Mouse (Mus musculus) limb, embryonic 12.5 days (tissue): ENCODE results near the gene Grip2. TPM values are rescaled to one million over a fixed set of nuclear protein-coding genes. Genes with fewer than 3 reads are reported as not detected.

Experiments
- ATAC-seq: fragments of 200-750 bp; cut with Nextera tagmentation; 2 replicates; pipeline ENCODE4 v1.8.0; 2017; ENCODE audit warnings: low read depth, moderate TSS enrichment; ENCODE audit not compliant: insufficient number of reproducible peaks, insufficient read depth, low FRiP score, low TSS enrichment
- H3K27ac ChIP-seq: fragments of 300-500 bp; sonication (generic); 2 replicates; pipeline ENCODE4 v1.5.1; 2016; ENCODE audit warnings: mild to moderate bottlenecking, moderate library complexity
- H3K27me3 ChIP-seq: fragments of 300-500 bp; sonication (generic); 2 replicates; pipeline ENCODE4 v1.6.1; 2016; ENCODE audit warnings: mild to moderate bottlenecking, moderate library complexity
- H3K36me3 ChIP-seq: fragments of 300-500 bp; sonication (generic); 2 replicates; pipeline ENCODE4 v1.6.1; 2016; ENCODE audit warnings: mild to moderate bottlenecking, moderate library complexity
- H3K4me1 ChIP-seq: fragments of 300-500 bp; sonication (generic); replicated peaks from 2 replicates; pipeline ENCODE4 v1.6.1; 2016
- H3K4me2 ChIP-seq: fragments of 300-500 bp; sonication (generic); 2 replicates; pipeline ENCODE4 v1.6.1; 2016; ENCODE audit warnings: mild to moderate bottlenecking, moderate library complexity
- H3K4me3 ChIP-seq: fragments of 300-500 bp; sonication (generic); replicated peaks from 2 replicates; pipeline ENCODE4 v1.5.1; 2016; ENCODE audit warnings: mild to moderate bottlenecking
- H3K9ac ChIP-seq: fragments of 300-500 bp; sonication (generic); replicated peaks from 2 replicates; pipeline ENCODE4 v1.6.1; 2016; ENCODE audit warnings: mild to moderate bottlenecking, moderate library complexity
- H3K9me3 ChIP-seq: fragments of 300-500 bp; sonication (generic); 2 replicates; pipeline ENCODE4 v1.6.1; 2016; ENCODE audit warnings: mild to moderate bottlenecking, moderate library complexity
- WGBS: fragments of 180-500 bp; shearing (Covaris S2); methylation state at CpG from one replicate; pipeline ENCODE4 v1.1.7; 2016; 5-methylcytosine and 5-hydroxymethylcytosine counted together
- polyA plus RNA-seq: library from polyadenylated mRNA; unstranded; fragments of >200 nt; fragmentation: Nextera tagmentation; extraction: Ambion mirVana; gene quantifications from 2 replicates; pipeline ENCODE4 v1.2.1, GENCODE M21; 2016

Grip2 gene
- polyA plus RNA-seq, 1 experiment from 2014 or later, result 0.74 TPM

- Histone ChIP-seq H3K4me1 (no peaks in the 10 kb centered on the region), H3K4me3 (no peak overlapping the region), H3K36me3 (peaks cover 97% of the 10 kb centered on the region), H3K27me3 (no peaks in the 10 kb centered on the region), H3K27ac (no peak overlapping the region), H3K4me2 (no peak overlapping the region), H3K9me3 (no peaks in the 10 kb centered on the region), H3K9ac (no peak overlapping the region)
- no peak for ATAC-seq
- WGBS, result 73% methylated on average over 8 of the region's 8 CpGs
Measured at GRCm38 (mm10) chr6:91752884-91753283, 74.2 kb downstream of the Grip2 start.

DNA sequence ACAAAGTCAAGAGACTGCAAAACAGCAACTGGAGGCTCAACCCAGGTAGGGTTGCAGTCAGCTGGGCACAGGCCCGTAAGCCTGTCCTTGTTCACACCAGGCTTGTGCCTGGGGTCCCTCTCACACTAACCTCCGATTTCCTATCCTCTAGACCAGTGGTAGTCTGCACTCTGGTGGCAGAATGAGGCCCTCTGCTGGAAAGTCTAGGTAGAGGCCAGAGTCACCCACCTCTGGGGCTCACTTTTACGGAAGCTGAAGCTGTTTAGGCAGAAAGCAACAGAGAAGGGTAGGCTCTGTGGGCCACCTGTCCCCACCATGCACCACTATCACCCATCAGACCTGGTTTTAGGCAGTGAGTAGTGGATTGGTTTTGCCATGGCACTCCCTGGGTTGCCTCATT lies 76.1 kb downstream of the Grip2 start:
- peaks cover 96% of the 10 kb centered on the region for H3K36me3 ChIP-seq
- H3K9ac ChIP-seq, result no peak overlapping the region
- WGBS, result 74% methylated on average over 3 of the region's 3 CpGs
- H3K9me3 ChIP-seq, result no peaks in the 10 kb centered on the region
- H3K27me3 ChIP-seq, result no peaks in the 10 kb centered on the region
- no peak overlapping the region for H3K4me2 ChIP-seq
- no peak overlapping the region for H3K4me3 ChIP-seq
- H3K27ac ChIP-seq, result no peak overlapping the region
- H3K4me1 ChIP-seq, result no peaks in the 10 kb centered on the region
- no peak for ATAC-seq

DNA sequence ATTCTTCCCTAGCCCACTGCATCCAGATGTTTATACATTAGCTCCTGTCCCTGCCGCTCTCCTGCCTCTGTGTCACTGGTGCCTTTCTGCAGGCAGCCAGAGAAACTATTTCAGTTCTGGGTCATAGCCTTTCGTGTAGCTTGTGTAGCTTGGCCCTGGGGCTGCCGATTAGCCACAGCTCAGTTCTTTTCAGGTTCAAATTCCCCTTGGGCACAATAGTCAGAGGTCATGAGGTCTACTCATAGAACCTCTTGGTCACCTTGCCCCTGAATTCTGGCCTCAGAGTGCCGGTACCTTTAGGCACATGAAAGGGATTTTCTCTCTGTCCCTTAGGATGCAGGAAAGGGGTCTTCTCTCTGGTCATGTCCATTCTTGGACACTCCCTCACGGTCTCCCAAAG lies 80.3 kb downstream of the Grip2 start:
- peaks cover 6% of the 10 kb centered on the region; the same call in 1 of the 2 replicates for H3K4me1 ChIP-seq
- no peak overlapping the region for H3K4me3 ChIP-seq
- WGBS, result 82% methylated on average over 5 of the region's 5 CpGs
- H3K4me2 ChIP-seq, result no peak overlapping the region
- H3K9ac ChIP-seq, result no peak overlapping the region
- H3K36me3 ChIP-seq, result peaks cover 84% of the 10 kb centered on the region
- no peaks in the 10 kb centered on the region for H3K9me3 ChIP-seq
- no peak for ATAC-seq
- no peak overlapping the region for H3K27ac ChIP-seq
- no peaks in the 10 kb centered on the region for H3K27me3 ChIP-seq

DNA sequence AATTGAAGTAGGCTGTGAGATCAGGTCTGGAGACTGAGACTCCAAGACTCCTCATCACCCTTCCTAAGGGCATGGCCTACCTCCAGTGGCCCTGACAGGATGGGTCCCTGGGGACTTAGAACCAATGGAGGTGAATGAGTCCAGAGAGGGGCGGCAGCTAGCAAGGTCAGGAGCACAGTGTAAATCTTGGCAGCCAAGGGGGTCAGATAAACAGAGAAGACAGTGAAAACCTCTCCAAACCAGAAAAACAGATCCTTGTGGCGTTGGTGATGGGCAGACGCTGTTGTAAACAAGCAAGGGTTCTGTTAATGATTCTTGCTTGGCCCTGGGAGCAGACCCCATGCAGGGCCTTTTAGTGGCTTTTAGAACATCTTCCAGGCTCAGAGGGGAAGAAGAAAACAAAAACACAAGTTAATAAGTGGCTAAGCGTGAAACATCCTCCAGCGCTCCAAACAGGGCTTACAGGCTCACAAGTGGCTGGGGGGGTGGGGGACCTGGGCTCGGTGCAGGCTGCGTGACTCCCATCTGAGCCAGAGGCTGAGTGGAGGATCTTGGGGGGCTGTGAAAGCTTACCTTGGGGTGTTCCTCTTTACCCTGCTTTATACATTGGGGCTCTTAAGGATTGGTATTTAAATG lies 81.0 kb downstream of the Grip2 start:
- H3K9me3 ChIP-seq, result no peaks in the 10 kb centered on the region
- no peak overlapping the region for H3K4me3 ChIP-seq
- H3K4me2 ChIP-seq, result no peak overlapping the region
- H3K4me1 ChIP-seq, result peaks cover 6% of the 10 kb centered on the region; the same call in 1 of the 2 replicates
- H3K27me3 ChIP-seq, result no peaks in the 10 kb centered on the region
- H3K36me3 ChIP-seq, result peaks cover 82% of the 10 kb centered on the region
- WGBS, result 66% methylated on average over 7 of the region's 7 CpGs
- H3K9ac ChIP-seq, result no peak overlapping the region
- ATAC-seq, result no peak
- H3K27ac ChIP-seq, result no peak overlapping the region

GRCm38 (mm10) chr6:91745246-91745645 lies 81.8 kb downstream of the Grip2 start:
- no peak for ATAC-seq
- H3K36me3 ChIP-seq, result peaks cover 82% of the 10 kb centered on the region
- H3K9ac ChIP-seq, result no peak overlapping the region
- no peak overlapping the region for H3K4me2 ChIP-seq
- H3K9me3 ChIP-seq, result no peaks in the 10 kb centered on the region
- peaks cover 6% of the 10 kb centered on the region; the same call in 1 of the 2 replicates for H3K4me1 ChIP-seq
- H3K4me3 ChIP-seq, result no peak overlapping the region
- H3K27ac ChIP-seq, result no peak overlapping the region
- H3K27me3 ChIP-seq, result no peaks in the 10 kb centered on the region
- WGBS, result 86% methylated on average over 3 of the region's 3 CpGs

- peak overlapping the region; percentile 41; the same call in 1 of the 2 replicates for H3K27ac ChIP-seq
Measured at GRCm38 (mm10) chr6:91743886-91744285, 83.2 kb downstream of the Grip2 start.

GRCm38 (mm10) chr6:91742995-91743394 lies 84.1 kb downstream of the Grip2 start:
- H3K36me3 ChIP-seq, result peaks cover 84% of the 10 kb centered on the region
- H3K4me3 ChIP-seq, result no peak overlapping the region
- peaks cover 6% of the 10 kb centered on the region; the same call in 1 of the 2 replicates for H3K4me1 ChIP-seq
- no peak overlapping the region for H3K27ac ChIP-seq
- ATAC-seq, result no peak
- no peak overlapping the region for H3K4me2 ChIP-seq
- H3K9ac ChIP-seq, result no peak overlapping the region
- H3K9me3 ChIP-seq, result no peaks in the 10 kb centered on the region
- no peaks in the 10 kb centered on the region for H3K27me3 ChIP-seq
- WGBS, result 85% methylated on average over 8 of the region's 8 CpGs

More at GRCm38 (mm10) chr6:91743886-91744285, 83.2 kb downstream of the Grip2 start:
- no peak overlapping the region for H3K4me3 ChIP-seq
- peaks cover 84% of the 10 kb centered on the region for H3K36me3 ChIP-seq
- no peaks in the 10 kb centered on the region for H3K27me3 ChIP-seq
- H3K9ac ChIP-seq, result no peak overlapping the region
- no peaks in the 10 kb centered on the region for H3K9me3 ChIP-seq
- no peak overlapping the region for H3K4me2 ChIP-seq
- WGBS, result 49% methylated on average over 4 of the region's 4 CpGs
- ATAC-seq, result no peak
- H3K4me1 ChIP-seq, result peaks cover 6% of the 10 kb centered on the region; the same call in 1 of the 2 replicates

DNA sequence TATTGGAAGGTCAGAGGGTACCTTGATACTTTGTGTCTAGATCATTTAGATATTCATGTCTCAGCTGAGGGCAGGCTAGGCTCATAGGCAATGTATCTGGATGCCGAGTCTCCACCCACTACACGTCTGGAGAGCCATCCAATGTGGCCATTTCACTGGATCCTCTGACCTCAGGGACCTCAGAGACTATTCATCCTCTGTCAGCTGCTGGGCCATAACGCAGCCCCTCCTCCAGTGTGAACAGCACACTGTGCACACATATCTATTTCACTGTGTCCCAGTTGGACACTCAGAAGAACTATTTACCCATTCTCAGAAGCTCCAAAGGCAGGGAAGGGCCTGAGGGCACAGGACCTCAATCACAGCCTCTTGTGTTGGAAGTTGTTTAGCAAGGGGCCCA lies 84.6 kb downstream of the Grip2 start:
- Histone ChIP-seq H3K9ac (no peak overlapping the region), H3K4me2 (no peak overlapping the region), H3K27me3 (no peaks in the 10 kb centered on the region), H3K27ac (no peak overlapping the region), H3K9me3 (no peaks in the 10 kb centered on the region), H3K4me1 (peaks cover 6% of the 10 kb centered on the region; the same call in 1 of the 2 replicates), H3K4me3 (no peak overlapping the region), H3K36me3 (peaks cover 84% of the 10 kb centered on the region)
- 80% methylated on average over 3 of the region's 3 CpGs for WGBS
- no peak for ATAC-seq

GRCm38 (mm10) chr6:91741046-91741445 lies 86.0 kb downstream of the Grip2 start:
- H3K4me3 ChIP-seq, result no peak overlapping the region
- WGBS, result 72% methylated on average over 11 of the region's 11 CpGs
- H3K36me3 ChIP-seq, result peaks cover 85% of the 10 kb centered on the region
- no peak overlapping the region for H3K9ac ChIP-seq
- H3K27ac ChIP-seq, result no peak overlapping the region
- no peak overlapping the region for H3K4me2 ChIP-seq
- H3K27me3 ChIP-seq, result no peaks in the 10 kb centered on the region
- peak; percentile 64; the same call in 1 of the 2 replicates for ATAC-seq
- H3K4me1 ChIP-seq, result peaks cover 6% of the 10 kb centered on the region; the same call in 1 of the 2 replicates
- H3K9me3 ChIP-seq, result no peaks in the 10 kb centered on the region

DNA sequence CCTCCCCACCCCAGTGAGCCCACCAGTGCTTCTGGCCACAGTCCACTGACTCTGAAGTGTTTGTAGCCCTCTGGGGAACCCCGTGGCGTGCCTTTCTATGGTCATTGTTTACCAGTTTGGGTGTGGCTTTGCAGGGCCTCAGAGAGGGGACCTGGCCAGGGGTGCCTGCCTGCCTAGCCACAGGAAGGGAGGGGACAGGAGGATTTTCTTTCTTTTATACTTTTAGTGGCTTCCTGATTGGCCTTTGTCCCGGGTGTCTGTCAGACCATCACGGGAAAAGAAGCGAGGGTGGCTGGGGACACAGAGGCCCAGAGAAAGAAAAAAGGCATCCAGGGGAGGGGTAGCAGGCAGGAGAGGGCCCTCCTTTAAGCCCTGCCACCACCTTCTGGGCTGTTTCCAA lies 89.0 kb downstream of the Grip2 start:
- Histone ChIP-seq H3K9ac (no peak overlapping the region), H3K4me3 (no peak overlapping the region), H3K27ac (no peak overlapping the region), H3K36me3 (peaks cover 95% of the 10 kb centered on the region), H3K4me1 (no peaks in the 10 kb centered on the region; the same call in 1 of the 2 replicates), H3K9me3 (no peaks in the 10 kb centered on the region), H3K4me2 (no peak overlapping the region), H3K27me3 (no peaks in the 10 kb centered on the region)
- 56% methylated on average over 5 of the region's 5 CpGs for WGBS
- no peak for ATAC-seq

GRCm38 (mm10) chr6:91737451-91737850 lies 89.6 kb downstream of the Grip2 start:
- no peak overlapping the region for H3K9ac ChIP-seq
- no peaks in the 10 kb centered on the region for H3K9me3 ChIP-seq
- 83% methylated on average over 7 of the region's 7 CpGs for WGBS
- no peaks in the 10 kb centered on the region; the same call in 1 of the 2 replicates for H3K4me1 ChIP-seq
- no peak for ATAC-seq
- no peak overlapping the region for H3K27ac ChIP-seq
- no peaks in the 10 kb centered on the region for H3K27me3 ChIP-seq
- H3K36me3 ChIP-seq, result peaks cover 94% of the 10 kb centered on the region
- H3K4me2 ChIP-seq, result no peak overlapping the region
- H3K4me3 ChIP-seq, result no peak overlapping the region

DNA sequence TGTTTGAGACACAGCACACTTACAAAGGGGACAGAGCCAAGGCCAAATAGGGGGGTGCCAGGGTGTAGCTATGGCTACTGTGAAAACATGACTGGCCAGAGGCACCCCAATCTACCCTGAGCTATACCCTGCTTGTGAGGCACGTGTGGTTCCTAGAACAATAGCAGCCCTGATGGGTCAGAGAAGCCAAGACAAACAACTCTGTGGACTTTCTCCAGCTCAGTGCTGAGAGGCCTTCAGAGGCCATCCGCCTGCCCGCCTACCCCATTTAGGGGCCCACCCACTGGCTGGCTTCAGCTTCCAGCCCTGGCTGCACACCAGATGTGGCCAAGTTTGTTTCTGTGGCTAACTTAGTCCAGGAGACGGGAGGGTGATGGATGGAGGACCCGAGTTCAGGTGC lies 90.6 kb downstream of the Grip2 start:
- Histone ChIP-seq H3K4me2 (no peak overlapping the region), H3K4me1 (no peaks in the 10 kb centered on the region; the same call in 1 of the 2 replicates), H3K27ac (no peak overlapping the region), H3K9me3 (no peaks in the 10 kb centered on the region), H3K36me3 (peaks cover 94% of the 10 kb centered on the region), H3K27me3 (no peaks in the 10 kb centered on the region), H3K9ac (no peak overlapping the region), H3K4me3 (no peak overlapping the region)
- no peak for ATAC-seq
- 50% methylated on average over 5 of the region's 5 CpGs for WGBS
